Mouse (Mus musculus) myocyte (in vitro differentiated cells): ENCODE measurements at regions not wholly inside any gene's neighbourhood (a gene's known extent, or its start where the extent isn't known, plus 50 kb on each side); places are given as distances from the start of the nearest gene placed in this dataset.

Experiments
- CEBPB ChIP-seq: IDR thresholded peaks from 2 replicates; pipeline ENCODE4 v1.6.1; 2011; ENCODE audit warnings: mild to moderate bottlenecking, moderate library complexity; ENCODE audit not compliant: poor library complexity, insufficient read depth, severe bottlenecking
- E2F4 ChIP-seq: IDR thresholded peaks from one replicate; pipeline ENCODE4 v1.6.1; 2011; ENCODE audit warnings: mild to moderate bottlenecking, control low read depth, moderate library complexity; ENCODE audit not compliant: insufficient read depth
- MAX ChIP-seq: IDR thresholded peaks from one replicate; pipeline ENCODE4 v1.6.1; 2011; ENCODE audit warnings: low read depth, mild to moderate bottlenecking, control low read depth
- MYOD1 ChIP-seq, 3 experiments: IDR thresholded peaks; one replicate each; pipeline ENCODE4 v1.6.1; 2011; ENCODE audit warnings: control low read depth in 2 of 3, low read depth in 2 of 3, mild to moderate bottlenecking in 2 of 3, moderate library complexity in 1 of 3; ENCODE audit not compliant: insufficient read length in 2 of 3, control insufficient read depth in 1 of 3
- MYOG ChIP-seq, 3 experiments: IDR thresholded peaks; one replicate each; pipeline ENCODE4 v1.6.1; 2011; ENCODE audit warnings: control low read depth in 2 of 3, low read depth in 2 of 3, mild to moderate bottlenecking in 2 of 3; ENCODE audit not compliant: insufficient read length in 2 of 3, control insufficient read depth in 1 of 3, insufficient read depth in 1 of 3
- POLR2A ChIP-seq: IDR thresholded peaks from one replicate; pipeline ENCODE4 v1.6.1; 2011; ENCODE audit warnings: low read depth, mild to moderate bottlenecking, control low read depth, moderate library complexity; ENCODE audit not compliant: insufficient read length
- POLR2AphosphoS2 ChIP-seq: IDR thresholded peaks from one replicate; pipeline ENCODE4 v1.6.1; 2011; ENCODE audit warnings: low read depth, control low read depth; ENCODE audit not compliant: insufficient read length
- REST ChIP-seq: IDR thresholded peaks from one replicate; pipeline ENCODE4 v1.6.1; 2011; ENCODE audit warnings: mild to moderate bottlenecking, control low read depth, moderate library complexity; ENCODE audit not compliant: insufficient read depth, insufficient read length
- SRF ChIP-seq: IDR thresholded peaks from one replicate; pipeline ENCODE4 v1.6.1; 2011; ENCODE audit warnings: low read depth; ENCODE audit not compliant: control insufficient read depth, insufficient read length
- TCF12 ChIP-seq: IDR thresholded peaks from one replicate; pipeline ENCODE4 v1.6.1; 2011; ENCODE audit warnings: mild to moderate bottlenecking, control low read depth; ENCODE audit not compliant: poor library complexity, insufficient read depth, severe bottlenecking
- USF1 ChIP-seq: IDR thresholded peaks from one replicate; pipeline ENCODE4 v1.6.1; 2011; ENCODE audit warnings: low read depth, mild to moderate bottlenecking, control low read depth, moderate library complexity

DNA sequence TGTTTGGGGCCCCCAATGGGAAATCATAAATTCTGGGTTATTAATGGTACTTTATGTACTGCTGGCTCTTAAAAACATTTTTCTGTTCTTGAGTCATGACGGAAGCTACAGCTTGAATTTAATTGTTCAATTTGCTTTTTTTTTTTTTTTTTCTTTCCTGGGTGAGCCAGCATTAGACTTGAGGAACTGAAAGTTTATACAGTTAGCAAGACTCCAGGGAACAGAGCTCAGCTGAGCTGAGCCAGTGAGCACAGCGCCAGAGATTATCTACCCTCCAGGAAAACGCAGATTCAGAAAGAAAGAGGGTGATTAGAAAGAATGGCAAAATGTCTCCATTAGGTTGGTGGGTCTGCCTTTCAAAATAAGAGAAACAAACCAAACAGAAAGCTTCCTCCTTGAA, 163.0 kb upstream of the Cited2 start:
- no peak for TF ChIP-seq POLR2A
- TF ChIP-seq MYOG (IDR thresholded peaks at IDR 0.05; ENCODE audit: control insufficient read depth in 1 of 3, insufficient read depth in 1 of 3, insufficient read length in 2 of 3, low read depth in 2 of 3), result no peak
- no peak for TF ChIP-seq USF1
- no peak for TF ChIP-seq MYOD1 (IDR thresholded peaks at IDR 0.05; ENCODE audit: control insufficient read depth in 1 of 3, insufficient read length in 2 of 3, low read depth in 2 of 3)
- no peak for TF ChIP-seq MAX
- TF ChIP-seq CEBPB, result no peak
- TF ChIP-seq TCF12, result no peak
- TF ChIP-seq E2F4, result no peak
- TF ChIP-seq REST, result no peak
- TF ChIP-seq POLR2AphosphoS2, result no peak
- no peak for TF ChIP-seq SRF
